Mouse (Mus musculus) cortical plate, adult 2 months (tissue): Measurements from ENCODE around the gene Fbxo11.

Source experiments
- CTCF ChIP-seq: fragments of 200-500 bp; IDR thresholded peaks from 2 replicates; pipeline ENCODE4 v1.5.1; 2011; ENCODE audit warnings: mild to moderate bottlenecking, control low read depth, low read length; ENCODE audit not compliant: insufficient read depth; ENCODE audit errors: extremely low read depth
- POLR2A ChIP-seq: fragments of 200-500 bp; IDR thresholded peaks from 2 replicates; pipeline ENCODE4 v1.6.1; 2011; ENCODE audit warnings: mild to moderate bottlenecking, low read length, control low read depth; ENCODE audit not compliant: insufficient read depth; ENCODE audit errors: extremely low read depth

- no peak for TF ChIP-seq CTCF
- no peak for TF ChIP-seq POLR2A
These were observed 46.1 kb upstream of the Fbxo11 start for GRCm38 (mm10) chr17:88111081-88111796.
